Mouse (Mus musculus) adrenal gland, adult 2 months (tissue): ENCODE data around the gene Prkce. TPM values are rescaled to one million over a fixed set of nuclear protein-coding genes. Genes with fewer than 3 reads are reported as not detected.

Experiments used
- DNase-seq: peaks from one replicate; pipeline ENCODE4 v3.0.0; 2021
- polyA plus RNA-seq: library from polyadenylated mRNA; depleted of rRNA; stranded (reverse); fragments of >200 nt; gene quantifications from 2 replicates; pipeline ENCODE4 v1.2.3, GENCODE M21; 2012
- total RNA-seq, 2 experiments: library from RNA; stranded (reverse); gene quantifications; 2 replicates each; pipeline ENCODE4 v1.2.3; 2021

Gene Prkce
- total and polyA plus RNA-seq, 3 experiments: 4.5 to 20.5 (median 17.5) TPM

DNA sequence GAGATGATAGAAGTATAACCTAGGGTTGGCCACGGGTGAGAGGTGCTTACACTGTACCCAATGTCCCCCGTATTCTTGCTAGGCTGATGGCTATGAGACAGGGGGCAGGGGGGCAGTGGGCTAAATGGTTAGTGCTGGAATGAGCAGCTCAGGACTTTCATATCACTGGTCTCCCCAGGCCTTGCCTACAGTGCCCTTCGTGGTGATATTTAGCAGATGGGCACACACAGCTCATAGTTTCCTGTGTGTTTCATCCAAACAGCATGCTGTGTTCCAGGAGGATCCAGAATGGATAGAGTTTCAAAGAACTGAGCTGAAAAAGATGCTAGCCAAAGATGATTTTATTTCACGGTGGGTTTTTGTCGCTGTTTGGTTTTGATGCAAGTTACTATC lies 241.0 kb downstream of the Prkce start:
- DNase-seq: no peak

- no peak for DNase-seq
Observed at GRCm38 (mm10) chr17:86409485-86409884, 241.9 kb downstream of the Prkce start.

DNA sequence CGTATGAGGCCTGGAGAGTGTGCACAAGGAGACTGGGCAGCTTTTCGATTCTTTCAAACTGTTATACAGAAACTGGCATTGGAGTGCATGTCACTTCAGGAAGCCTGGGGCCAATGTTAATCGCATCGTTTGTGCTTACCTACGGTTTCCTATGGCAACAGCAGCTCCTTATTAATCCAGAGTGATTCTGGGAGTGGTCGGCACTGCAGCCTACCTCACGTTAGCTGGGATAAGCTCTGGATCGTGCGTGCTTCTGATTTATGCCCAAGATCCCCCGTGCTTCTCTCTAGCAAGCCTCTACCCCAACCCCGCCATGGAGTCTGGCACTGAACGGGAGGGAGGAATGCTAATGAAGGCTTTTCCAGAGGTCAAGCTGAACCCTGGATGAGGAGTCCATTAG lies 242.9 kb downstream of the Prkce start:
- DNase-seq: no peak

- DNase-seq: no peak
Observed at GRCm38 (mm10) chr17:86412141-86412540, 244.6 kb downstream of the Prkce start.

DNA sequence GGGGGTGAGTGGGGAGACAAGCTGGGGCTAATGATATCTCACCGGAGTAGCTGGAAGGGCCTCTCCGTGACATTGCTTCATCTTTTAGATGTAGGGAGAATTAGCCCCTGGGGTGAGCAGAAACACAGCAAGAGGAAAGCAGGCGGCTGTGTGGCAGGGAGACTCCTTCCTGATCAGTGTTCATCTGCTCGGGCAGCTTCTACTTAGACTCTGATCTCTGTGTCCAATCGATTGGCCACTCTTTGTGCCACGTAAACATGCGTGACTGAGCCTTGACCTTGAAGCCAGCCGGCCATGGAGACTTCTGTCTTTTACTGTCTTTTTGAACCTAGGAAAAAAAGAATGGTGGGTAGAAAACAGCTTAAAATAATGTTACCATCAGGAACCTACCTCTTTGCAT lies 247.0 kb downstream of the Prkce start:
- DNase-seq: peak; percentile 17

- no peak for DNase-seq
Observed at GRCm38 (mm10) chr17:86415989-86416388, 248.4 kb downstream of the Prkce start.

DNA sequence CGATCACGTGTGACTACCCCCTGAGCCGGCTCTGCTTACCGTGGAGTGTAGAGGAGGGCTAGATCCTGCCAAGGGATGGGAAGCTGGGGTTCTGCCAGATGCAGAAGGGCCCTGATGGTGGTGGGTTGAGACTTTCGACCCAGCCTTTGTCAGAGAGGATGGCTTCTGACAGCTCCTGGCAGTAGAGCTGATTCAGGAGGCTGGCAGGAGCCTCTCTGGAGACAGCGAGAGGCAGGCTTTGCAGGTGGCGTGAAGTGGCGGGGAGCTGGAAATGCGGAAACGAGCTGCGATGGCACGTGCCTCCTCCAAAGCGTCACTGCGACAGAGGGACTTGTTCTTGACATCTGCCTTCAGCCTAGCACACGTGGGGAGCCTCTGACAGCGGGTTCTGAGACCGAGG lies 250.7 kb downstream of the Prkce start:
- DNase-seq: no peak

DNA sequence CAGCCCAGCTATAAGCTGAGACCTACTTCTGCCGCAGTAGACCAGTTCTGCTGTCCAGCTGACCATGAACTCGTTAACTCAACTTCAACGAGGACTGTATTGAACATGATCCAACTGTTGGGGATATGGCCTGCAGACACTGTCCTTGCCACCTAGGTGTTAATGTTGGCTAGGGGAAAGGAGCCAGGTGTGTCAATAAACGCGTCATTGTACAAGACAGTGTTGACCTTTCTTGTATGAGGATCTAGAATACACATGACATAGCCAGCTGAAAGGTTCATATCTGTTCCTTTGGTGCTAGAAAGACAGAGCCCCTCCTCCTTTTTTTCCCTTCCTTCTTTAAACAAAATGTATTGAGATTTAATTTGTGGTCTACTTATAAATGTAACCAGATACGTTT lies 251.6 kb downstream of the Prkce start:
- no peak for DNase-seq

- DNase-seq: no peak
Observed at GRCm38 (mm10) chr17:86420646-86421338, 253.2 kb downstream of the Prkce start.

- no peak for DNase-seq
Observed at GRCm38 (mm10) chr17:86422023-86422422, 254.4 kb downstream of the Prkce start.

- no peak for DNase-seq
Observed at GRCm38 (mm10) chr17:86429877-86430276, 262.3 kb downstream of the Prkce start.

- DNase-seq: peak; percentile 47
Observed at GRCm38 (mm10) chr17:86433117-86433516, 265.5 kb downstream of the Prkce start.

DNA sequence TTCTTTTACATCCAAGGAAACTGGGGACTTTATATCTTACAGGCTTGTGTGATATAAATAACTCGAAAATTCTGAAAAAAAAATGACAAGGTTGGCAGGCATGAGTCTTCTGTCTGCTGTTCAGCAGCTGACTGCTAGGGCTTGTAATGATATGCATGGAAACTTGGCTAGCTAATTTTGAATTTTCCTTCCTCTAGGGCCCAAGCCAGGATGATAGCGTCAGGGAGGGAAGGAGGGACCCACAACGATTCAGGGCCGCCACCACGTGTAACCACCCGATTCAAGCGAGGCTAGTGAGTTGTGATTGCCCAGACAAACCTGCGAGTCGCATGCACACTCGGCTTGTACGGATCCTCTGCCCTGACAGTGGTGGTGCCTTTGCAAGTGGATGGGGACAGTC lies 266.2 kb downstream of the Prkce start:
- no peak for DNase-seq

DNA sequence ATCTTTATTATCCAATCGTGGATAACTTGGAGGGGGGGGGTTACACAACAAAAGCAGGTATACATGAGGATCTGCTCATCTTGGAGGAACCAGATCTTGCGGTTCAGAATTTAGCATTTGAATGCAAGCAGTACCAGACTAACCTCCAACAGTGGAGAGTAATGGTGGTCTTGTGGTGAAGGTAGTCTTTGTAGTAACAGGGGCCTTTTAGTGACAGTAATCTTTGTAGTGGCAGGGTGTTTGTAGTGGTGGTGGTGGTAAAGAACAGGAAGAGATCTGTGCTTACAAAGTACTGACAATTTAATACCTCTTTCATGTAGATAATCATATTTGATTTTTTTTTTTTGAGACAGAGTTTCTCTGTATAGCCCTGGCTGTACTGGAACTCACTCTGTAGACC lies 267.2 kb downstream of the Prkce start:
- DNase-seq: no peak

DNA sequence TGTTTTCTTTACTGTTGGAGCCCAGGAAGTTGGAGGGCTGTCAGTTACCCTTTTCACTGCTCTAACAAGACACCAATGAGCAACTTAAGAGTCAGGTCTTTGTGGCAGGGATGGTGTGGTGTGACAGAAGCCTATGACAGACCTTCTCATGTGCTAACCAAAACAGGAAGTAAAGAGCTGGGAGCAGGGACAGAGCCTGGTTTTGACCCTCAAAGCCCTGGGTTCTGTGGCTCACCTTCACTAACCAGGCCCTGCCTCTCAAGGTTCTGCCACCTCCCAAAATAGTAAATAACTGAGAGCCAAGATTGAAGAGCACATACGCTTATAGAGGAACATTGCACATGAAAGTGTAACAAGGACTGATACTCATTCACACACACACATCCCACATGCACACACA lies 268.0 kb downstream of the Prkce start:
- DNase-seq: no peak

GRCm38 (mm10) chr17:86435984-86436383 lies 268.4 kb downstream of the Prkce start:
- no peak for DNase-seq

DNA sequence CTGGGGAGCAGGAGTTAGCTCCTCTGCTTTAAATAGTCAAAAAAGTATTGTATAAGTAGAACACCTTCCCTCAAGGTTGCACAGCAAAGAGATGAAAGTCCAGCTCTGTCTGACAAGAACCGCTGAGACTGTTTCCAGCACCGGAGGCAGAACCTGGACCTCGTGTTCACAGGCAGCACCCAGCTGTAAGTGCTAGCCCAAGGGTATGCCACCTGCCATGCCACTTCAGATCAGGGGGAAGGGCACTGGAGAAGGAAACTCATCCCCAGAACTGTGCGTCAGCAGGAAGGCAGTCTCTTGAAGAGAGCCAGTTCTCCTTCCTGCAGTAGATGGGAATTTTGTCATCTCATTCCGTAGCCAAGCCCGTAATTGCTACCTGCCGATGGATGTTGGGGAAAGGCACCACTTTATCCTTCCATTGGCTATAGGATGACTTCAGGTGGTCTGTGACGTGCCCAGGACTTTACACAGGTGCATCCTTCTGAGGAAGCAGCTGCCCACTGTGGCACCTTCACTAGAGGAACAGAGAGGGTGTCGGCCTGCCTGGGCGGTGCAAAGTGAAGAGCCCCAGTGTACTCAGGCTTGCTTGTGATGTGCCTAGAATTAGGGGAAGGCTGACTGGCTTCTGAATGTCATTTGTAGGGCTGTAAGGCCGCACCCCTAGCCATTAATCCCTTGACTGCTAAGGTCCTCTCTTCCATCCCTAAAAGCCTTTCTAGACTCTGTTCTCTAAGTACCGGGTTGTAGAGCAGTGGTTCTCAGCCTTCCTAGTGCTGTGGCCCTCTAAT lies 269.2 kb downstream of the Prkce start:
- DNase-seq: no peak

DNA sequence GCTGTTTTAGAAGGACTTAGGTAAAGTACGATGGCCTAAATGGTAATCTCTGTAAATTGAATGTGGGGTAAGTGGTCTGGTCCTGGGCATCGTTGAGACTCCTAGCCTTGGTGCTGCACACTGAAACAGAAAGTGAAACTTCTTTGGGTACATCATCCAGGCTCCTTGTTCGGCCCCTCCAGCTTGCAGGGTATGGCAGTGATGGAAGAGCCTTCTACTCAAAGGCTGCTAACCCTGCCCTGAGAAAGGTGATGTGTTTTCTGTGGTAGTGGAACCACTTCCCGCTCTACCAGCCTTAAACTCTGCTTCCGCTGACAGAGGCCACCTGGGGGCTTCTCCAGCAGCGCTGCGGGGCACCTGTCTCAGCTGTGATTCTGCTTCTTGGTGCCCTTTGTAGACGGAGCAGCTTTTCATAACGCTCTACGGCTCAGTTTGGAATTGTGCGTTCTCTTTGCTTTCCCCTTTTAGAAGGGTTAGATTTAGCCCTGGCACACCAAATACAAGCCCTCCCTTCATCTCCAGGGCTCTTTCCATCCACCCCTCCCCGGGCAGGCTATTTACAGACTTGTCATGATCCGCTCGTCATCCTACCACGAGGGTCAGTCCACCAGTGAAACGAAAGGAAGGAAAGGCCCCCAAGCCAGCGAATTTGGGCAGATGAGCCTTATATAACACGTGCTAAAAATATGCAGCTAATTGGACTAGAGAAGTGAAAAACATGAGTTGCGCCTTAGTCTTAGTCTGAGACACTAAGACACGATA lies 270.1 kb downstream of the Prkce start:
- peak; percentile 10 for DNase-seq

GRCm38 (mm10) chr17:86438278-86438661 lies 270.7 kb downstream of the Prkce start:
- no peak for DNase-seq

DNA sequence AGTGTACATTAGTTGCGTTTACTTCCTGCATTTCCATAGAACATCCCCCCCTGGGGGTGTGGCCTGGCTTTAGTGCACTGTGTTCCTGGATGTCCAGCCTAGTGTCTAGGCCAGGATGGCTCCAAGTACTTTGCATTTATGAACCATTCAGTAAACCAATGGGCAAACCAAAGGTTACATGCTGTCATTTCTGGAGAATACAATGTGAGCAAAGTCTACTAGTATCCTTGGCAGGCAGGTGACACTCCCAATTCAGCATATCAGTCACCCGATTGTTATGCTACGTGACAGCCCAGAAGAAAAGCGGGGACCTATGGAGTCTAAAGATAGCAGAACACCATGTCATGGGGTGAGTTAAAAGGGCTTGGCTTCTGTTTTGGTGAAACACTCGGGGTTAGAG lies 271.2 kb downstream of the Prkce start:
- no peak for DNase-seq

- DNase-seq: no peak
Observed at GRCm38 (mm10) chr17:86441098-86441497, 273.5 kb downstream of the Prkce start.

- peak; percentile 74 for DNase-seq
Observed at GRCm38 (mm10) chr17:86443886-86444285, 276.3 kb downstream of the Prkce start.
